Mouse (Mus musculus) adrenal gland, postnatal 14 days (tissue): ENCODE data around the gene Tpcn1. TPM values are rescaled to one million over a fixed set of nuclear protein-coding genes. Genes with fewer than 3 reads are reported as not detected.

Experiments
- DNase-seq: peaks from one replicate; pipeline ENCODE4 v3.0.0; 2021; ENCODE audit warnings: mixed read lengths
- total RNA-seq: library from RNA; stranded (reverse); gene quantifications from 2 replicates; pipeline ENCODE4 v1.2.3, GENCODE M21; 2021

Tpcn1 gene
- total RNA-seq, 1 experiment from 2014 or later: 57.5 TPM

GRCm38 (mm10) chr5:120578504-120579081 lies 9.9 kb downstream of the Tpcn1 start:
- peak; percentile 79 for DNase-seq

DNA sequence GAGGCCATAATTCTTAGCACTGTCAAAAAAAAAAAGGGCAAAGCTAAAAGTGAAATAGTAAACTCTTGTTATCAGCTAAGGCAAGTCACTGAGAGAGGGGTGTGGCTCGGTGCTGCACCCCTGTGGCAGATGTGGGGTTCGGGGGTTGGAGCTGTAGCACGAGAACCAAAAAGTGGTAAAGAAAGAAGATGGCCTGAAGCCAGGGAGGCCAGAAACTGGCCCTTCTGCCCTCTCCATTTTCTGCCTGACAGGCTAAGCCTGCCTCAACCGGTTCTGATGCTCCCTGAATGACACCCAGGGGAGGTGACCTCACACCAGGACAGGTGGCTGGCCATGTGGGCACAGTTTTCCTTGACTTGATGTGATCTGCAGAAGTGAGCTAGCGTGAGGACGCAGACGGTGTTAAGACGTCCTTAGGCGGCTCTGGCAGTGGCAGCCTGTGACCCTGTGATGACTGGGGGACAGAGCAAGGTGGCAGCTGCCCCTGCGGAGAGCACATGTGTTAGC lies 10.5 kb downstream of the Tpcn1 start:
- DNase-seq: peak; percentile 49

GRCm38 (mm10) chr5:120576781-120577301 lies 11.6 kb downstream of the Tpcn1 start:
- DNase-seq: no peak

- no peak for DNase-seq
Observed at GRCm38 (mm10) chr5:120574469-120575063, 13.9 kb downstream of the Tpcn1 start.

DNA sequence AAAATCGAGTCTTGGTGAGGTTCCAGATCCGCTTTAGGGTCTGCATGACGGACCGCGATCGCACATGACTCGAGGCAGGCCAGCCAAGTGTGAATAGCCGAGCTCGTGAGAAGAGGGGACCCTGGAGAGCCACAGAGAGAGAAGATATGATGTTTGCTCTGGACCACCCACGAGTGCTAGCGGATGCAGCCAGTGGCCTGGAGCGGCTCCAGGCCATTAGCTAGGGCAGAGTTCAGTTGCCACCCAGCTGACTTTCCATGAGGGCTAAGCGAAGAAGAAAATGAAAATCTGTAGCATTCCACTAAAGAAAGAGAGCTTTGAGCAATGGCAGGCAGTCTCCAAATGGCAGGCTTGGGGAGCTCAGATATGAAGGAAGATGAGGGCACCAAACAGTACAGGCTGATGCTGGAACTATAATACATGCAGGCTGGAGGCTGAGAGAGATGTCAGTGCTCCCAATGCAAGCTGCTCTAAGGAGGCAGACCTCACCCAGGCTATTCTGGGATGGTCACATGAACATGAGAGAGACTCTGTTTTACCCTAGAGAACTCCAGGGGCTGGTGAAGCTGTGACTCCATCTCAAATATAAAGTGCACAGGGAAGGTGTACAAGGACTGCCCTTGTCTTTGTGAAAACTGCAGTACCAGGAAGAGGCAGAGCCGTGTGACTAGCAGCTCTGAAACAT lies 17.3 kb downstream of the Tpcn1 start:
- no peak for DNase-seq

DNA sequence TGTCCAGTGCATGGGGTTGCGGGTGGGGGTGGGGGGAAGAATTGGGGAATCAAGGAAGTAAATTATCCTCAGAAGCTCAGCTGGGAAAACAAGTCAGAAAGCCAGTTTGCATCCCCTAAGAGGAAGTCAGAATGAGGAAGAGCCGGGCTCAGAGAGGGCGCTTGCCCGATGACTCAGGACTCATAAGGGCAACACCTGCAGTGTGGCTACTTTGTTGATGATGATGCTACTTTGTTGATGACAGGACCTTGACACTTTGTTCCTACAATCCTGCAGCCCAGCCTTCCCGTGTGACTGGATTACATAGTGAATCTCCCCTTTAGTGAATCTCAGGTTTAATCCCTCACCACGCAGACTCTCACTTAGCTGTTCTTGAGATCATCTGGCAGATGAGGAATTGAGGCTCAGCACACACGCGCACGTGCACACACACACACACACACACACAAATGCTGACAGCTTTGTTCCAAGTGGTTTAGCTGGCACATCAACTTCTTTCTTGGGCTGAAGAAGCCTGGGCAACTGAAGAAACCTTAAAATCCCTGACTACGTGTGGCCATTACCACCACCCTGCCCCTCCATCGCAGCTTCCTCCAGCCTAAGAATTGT lies 18.1 kb downstream of the Tpcn1 start:
- DNase-seq: no peak

- DNase-seq: no peak
Observed at GRCm38 (mm10) chr5:120569791-120570190, 18.7 kb downstream of the Tpcn1 start.

DNA sequence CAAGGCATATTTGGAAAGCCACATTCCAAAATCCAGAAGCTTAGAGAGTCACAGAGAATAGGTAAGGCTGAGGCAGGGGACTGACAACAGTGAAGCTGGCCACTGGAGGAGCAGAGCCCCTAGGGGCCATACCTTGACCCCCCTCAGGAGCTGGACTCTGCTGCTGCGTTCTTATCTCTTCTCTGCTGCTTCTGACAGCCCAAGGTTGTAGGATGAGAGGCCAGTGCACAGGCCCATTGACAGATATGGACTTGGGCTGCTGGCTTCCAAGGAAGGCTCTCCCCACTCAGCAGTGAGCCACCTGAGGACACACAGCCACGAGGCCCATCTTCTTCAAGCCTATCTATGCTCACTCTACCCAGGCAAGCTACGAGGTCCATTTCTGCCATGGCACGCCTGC lies 19.5 kb downstream of the Tpcn1 start:
- peak; percentile 63 for DNase-seq

- peak; percentile 59 for DNase-seq
Observed at GRCm38 (mm10) chr5:120568336-120568768, 20.1 kb downstream of the Tpcn1 start.

- no peak for DNase-seq
Observed at GRCm38 (mm10) chr5:120567761-120568211, 20.7 kb downstream of the Tpcn1 start.

DNA sequence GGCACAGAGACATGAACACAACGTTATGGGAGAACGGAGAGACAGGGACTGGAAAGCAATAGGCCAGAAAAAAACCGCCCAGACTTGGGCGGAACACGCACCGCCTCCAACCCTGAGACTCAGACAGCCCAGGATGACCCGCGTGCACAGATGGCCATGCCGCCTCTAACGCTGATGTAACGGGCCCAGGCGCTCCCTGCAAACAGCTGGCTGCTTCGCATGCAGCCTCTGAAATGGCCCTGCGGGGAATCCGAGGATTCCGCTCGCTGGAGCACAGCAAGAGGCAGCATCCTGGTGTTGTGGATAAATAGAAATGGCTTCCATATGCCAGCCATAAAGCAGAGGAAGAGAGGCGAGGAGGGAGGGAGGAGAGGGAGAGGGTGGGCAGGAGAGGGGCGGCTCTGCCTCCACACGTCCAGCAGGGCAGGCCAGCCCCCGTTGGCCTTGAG lies 21.2 kb downstream of the Tpcn1 start:
- DNase-seq: peak; percentile 88

- no peak for DNase-seq
Observed at GRCm38 (mm10) chr5:120566681-120567252, 21.7 kb downstream of the Tpcn1 start.

DNA sequence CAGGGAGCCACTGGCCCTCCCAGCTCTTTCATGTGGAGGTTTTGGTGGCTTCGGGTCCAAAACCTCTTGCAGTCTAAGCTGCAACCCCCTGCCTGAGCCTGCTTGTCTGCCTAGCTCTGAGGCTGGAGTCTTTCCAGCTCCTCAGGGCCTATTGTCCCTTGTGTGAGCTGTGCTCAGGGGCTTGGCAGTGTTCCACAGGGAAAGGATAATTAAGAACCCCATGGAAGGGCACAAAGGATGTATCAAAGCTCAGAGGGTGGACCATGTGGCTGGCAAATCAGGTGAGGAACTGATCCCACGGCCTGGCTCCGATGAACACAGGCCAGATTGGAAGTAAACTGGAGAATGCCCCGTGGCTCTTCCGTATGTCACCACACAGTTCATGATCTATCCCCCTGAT lies 22.4 kb downstream of the Tpcn1 start:
- DNase-seq: peak; percentile 52

DNA sequence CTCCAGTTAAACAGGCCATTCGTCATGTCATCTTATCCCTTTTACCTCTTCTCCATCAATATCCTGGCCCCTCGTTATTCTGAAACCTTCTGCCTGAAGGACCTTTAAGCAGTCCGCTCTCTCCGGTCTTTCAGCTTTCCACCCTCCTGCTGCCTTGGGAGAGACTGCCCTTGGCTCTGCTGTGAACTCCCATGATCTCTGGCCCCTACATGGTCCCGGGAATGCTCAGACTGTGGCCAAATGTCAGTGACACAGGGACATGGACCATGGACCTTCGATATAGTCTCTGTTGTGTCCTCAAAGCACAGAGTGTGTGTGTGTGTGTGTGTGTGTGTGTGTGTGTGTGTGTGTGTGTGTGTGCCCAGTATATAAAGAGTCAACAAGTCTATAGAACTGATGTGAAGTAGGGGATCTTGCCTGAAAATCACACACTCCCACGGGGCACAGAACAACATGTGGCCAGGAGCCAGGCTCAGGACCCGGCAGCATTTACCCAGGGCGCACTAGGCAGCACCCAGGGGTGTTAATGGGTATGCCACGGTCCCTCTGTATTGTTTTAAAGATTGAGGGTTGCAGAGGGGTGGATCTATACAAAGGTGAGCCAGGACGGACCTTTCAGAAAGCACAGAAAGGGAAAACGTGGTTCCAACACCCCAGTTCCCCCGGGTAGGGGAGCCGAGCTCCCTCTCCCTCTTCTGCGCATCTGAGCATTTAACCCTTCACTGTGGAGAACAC lies 23.1 kb downstream of the Tpcn1 start:
- peak; percentile 51 for DNase-seq

DNA sequence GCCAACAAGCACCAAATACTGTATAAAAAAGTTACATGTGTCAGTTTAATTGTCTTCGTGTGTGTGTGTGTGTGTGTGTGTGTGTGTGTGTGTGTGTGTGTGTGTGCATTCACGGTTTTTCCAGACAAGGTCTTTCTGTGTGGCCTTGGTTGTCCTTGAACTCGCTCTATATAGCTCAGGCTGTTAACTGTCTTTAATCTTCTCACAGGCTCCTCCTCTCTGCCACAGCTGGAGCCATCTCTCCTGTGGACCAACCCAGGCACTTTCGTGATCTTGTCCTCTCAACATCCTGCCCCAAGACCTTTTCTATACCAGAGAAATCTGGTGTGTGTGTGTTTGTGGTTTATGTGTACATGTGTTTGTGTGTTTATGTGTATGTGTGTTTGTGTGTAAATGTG lies 24.6 kb downstream of the Tpcn1 start:
- DNase-seq: no peak

GRCm38 (mm10) chr5:120562956-120563913 lies 25.2 kb downstream of the Tpcn1 start:
- DNase-seq: peak; percentile 81

DNA sequence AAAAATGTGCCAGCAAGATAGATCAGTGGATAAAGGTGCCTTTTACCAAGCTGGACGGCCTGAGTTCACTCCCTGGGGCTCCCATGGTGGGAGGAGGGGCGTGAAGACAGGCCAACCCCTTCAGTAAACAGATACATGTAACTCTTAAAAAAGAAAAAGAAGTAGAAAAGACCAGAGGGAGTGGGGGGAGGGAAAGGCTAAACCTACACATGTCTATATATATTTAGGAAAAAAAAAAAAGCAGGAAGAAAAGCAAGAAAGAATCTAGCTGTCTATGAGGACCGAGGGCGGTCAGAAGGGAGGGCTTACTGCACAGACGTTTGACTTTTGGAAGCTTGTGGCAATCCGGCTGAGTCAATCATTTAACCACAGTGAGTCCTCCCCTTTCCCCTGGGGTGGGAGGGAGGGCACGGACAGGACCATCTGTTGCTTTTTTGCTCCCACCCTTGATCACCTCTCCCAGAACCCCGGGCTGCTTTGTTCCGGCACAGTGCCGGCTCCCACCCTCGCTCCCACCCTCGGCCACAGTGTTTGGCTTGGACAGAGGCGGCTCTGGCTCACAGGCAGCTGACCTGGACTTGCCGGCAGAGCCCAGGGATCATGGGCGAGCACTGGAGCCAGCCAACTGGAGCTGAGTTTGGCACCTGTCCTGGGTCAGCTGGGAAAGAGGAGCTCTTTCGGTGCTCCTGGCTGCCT lies 27.7 kb downstream of the Tpcn1 start:
- peak; percentile 74 for DNase-seq

DNA sequence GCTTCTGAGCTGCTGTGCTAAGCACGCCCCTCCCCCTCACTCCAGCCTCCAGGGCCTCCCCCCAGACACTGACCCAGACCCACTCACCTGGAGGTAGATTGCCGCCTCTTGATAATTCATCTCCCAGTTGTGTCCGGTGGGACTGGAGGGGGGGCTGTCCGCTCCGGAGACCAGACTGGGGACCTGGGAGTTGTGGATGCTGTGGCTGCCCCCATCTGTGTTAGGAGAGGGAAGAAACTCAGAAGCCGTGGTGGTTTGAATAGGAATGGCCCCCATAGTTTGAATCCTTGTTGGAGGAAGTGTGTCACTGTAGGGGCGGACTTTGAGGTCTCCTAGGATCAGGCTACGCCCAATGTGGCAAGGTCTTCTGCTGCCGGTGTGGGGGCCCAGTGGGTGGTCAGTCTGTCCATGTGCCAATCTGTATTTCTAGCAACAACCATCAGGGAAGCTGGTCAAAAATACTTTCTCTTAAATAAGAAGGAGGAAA lies 28.3 kb downstream of the Tpcn1 start:
- DNase-seq: no peak

GRCm38 (mm10) chr5:120558762-120559161 lies 29.7 kb downstream of the Tpcn1 start:
- DNase-seq: peak; percentile 60
